Mouse (Mus musculus) gastrocnemius, postnatal 10 days (tissue): ENCODE results near the gene Trpc5os. TPM values are rescaled to one million over a fixed set of nuclear protein-coding genes. Genes with fewer than 3 reads are reported as not detected.

Experiments
- DNase-seq: peaks from one replicate; pipeline ENCODE4 v3.0.0; 2021; ENCODE audit warnings: mixed read lengths
- long read RNA-seq, 2 experiments: library from polyadenylated mRNA; stranded (forward); transcript quantifications; one replicate each; pipeline ENCODE4 v2.0.0; 2021
- total RNA-seq, 2 experiments: library from RNA; stranded (reverse); gene quantifications; 2 replicates each; pipeline ENCODE4 v1.2.3; 2021

The Trpc5os gene
- not detected for total RNA-seq
- long read RNA-seq, experiment 1, result 0 reads
- long read RNA-seq, experiment 2, result 0 reads

DNA sequence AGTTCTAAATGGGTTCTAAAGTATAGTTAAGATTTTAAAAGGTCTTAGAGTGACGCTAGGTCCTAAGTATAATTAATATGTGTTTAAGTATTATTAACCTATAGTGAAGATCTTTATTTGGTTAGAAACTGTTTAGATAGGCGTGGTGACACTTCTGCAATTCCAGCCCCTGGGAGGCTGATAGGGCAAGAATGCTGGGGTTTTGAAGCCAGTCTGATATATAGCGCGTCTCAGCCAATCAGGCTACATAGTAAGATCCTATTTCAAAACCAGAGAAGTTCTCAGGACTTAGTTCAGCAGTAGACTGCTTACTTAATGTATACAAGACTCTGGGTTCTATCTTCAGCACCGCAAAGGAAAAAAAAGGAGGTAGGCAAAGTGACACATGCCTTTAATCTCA, at the start of gene Trpc5os:
Gene Trpc5os (plus strand): TSS at position 301 of the 400 bp plus-strand sequence.
- DNase-seq, result no peak

DNA sequence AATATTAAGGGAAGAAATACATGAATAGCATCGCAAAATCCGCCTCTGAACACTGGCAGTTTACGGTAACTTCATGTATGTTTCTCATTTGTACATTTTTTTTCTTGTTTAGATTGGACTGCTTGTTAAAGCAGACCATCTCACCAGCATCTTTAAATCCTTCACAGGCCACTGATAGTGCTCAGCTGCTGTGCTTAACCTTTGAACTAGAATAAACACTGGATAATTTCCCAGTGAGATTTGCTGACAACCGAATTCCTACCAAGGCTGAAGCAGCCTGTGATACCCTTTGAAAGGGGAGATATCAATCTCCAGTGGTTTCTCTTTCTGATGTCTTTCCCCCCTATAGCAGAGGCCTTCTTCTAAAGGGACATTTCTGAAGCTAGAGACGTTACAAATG, 48.3 kb upstream of the Trpc5os start:
- DNase-seq, result no peak

DNA sequence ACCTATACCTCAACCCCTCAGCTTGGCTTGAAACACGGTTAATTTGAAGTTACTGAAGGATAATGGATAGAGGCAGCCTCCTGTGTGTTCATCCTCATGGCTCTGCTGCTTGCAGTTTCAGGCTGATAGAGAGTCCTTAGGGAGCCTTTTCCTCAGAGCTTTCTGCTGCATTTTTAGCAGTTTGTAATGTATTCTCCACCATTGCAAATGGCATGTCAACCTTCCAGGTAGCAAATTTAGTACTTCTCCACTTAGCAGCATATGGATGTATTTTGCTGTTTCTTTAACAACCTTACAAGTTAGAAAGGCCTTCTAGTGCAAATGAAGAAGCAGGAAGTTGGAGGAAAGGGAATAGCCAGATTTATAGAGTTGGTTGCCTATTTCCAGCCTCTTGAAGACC, 36.1 kb upstream of the Trpc5os start:
- no peak for DNase-seq

DNA sequence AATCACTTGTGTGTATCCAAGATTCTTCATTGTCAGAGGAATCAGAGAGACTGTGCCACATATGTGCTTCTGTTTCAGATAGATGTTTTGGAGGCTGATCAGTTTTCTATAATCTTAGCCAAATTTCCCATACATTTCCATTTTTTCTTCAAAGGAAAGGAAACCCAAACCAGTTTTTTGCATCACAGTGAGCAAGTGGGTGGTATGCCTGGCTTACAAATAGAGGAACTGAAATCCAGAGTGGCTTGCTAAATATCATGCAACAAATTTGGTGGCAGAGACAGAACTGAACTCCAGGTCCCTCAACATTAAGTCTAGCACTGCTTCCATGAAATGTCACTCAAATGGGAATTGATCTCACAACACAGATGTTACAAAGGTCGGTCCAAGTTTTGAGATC, 35.3 kb upstream of the Trpc5os start:
- DNase-seq, result no peak

DNA sequence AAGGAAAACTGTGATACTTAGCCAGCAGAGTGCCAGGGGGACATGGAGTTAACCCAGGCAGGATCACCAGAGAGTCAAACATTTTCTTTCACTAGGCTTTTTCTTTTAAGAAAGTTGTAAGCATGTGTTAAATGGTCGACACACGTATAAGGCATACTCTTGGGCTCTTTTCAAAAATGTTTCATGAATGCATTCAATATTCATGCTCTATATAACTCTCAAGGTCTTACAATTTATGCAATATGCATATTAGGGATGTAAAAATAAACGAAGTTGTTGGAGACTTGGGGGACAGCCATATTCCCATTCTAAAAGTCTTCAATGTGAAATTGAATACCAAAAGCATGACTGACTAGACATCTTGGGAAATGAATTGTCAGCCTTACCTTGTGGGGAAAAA, 32.5 kb upstream of the Trpc5os start:
- DNase-seq, result no peak

DNA sequence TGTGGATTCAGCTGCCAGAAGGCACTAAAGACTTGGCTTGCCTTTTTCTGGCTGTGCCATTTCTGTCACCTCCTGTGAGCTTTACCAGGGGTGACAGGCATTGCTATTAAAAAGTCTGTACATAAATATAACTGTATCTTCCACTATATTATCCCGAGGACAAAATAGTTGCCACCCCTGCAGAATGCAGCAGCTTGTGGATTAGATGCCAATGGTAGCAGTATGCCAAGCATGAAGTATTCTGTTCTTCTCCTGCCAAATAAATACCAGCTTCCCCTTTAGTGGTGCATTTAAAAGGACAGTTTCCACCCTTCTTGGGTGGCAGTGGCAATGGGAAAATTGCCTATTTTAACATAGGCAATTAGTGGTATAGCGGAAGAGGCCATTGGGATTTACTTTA, 8.0 kb downstream of the Trpc5os start:
- no peak for DNase-seq

DNA sequence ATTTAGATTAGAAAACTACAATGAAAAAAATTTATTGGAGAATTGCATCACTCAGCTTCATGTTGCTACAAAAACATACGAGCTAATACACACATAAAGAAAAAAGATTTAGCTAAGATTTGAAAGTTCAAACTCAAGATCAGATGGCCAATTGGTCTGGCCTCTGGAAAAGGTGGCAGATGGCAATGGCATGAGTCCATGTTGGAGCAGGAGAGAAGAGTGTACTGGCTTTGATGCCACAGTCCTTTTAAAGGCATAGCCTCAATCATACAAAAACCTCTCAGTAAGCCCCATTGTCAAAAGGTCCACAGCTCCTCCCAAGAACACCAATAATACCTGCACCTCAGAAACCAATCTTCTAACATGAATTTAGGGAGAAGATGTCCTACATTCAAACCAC, 35.0 kb downstream of the Trpc5os start:
- no peak for DNase-seq

DNA sequence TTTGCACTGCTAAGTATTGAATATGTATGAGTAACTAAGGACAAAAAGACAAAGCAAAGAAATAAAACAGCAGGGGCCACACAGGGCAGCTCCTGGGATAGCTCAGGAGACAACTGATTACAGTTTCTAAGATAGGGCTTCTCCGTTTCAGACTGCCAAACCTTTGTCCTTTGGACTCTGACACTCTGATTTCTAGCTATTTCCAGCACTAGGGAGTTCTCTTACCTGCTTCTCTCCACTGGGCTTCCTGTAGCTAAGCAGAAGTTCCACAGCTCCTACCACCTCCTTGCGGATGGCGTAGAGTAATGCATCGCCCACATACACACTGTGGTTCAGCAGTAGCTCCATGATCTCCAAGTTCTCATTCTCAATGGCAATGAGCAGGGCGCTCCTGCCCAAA, 66.9 kb downstream of the Trpc5os start:
- DNase-seq, result no peak

DNA sequence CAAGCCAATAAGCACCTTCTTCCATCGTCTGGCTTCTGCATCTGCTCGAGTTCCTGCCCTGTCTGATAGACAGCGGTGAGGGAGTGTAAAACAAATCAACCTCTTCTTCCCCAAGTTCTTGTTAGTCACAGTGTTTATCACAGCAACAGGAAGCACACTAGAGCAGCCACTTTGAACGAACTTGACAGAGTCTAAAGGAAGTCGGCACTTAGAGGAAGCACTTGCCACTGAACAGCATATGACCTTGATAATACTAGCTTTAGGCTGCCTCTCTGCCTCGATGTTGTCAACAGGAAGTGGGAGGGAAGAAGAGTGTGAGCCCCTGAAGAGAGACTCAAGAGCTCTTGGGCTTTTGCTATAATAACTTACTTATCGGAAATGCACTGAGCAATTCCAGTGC, 69.7 kb downstream of the Trpc5os start:
- DNase-seq, result no peak

Other genes with a start within 250 kb of the Trpc5os start
- 1 to 10 TPM; 6.6 to 9.4 TPM for gene Alg13, start 138.8 kb upstream of the Trpc5os start, total RNA-seq
- gene Trpc5, start 231.6 kb downstream of the Trpc5os start, total RNA-seq, result under 1 TPM; 0.07 to 0.14 TPM
- under 1 TPM; 0.12 to 0.20 TPM for gene Rtl4, start 232.3 kb downstream of the Trpc5os start, total RNA-seq